Comparison of ENCODE assay signal across 8 mouse cellular contexts in genomic region chr8:72547122-72547801, GRCm38 (mm10). TPM values are rescaled to one million over a fixed set of nuclear protein-coding genes. Genes with fewer than 3 reads are reported as not detected.
A peak's percentile ranks its signal among the peaks of the same experiment; 100 is the strongest.
DNase-seq lines count a peak whose midpoint lies in the region; ATAC-seq and TF ChIP-seq lines count a peak whose summit lies in the region.

No protein-coding gene starts in this region.

- peaks cover 11% of the 10 kb centered on the region for H3K4me1 ChIP-seq in thymus, adult 2 months (replicated peaks; ENCODE audit: control insufficient read depth, insufficient read depth, low read length)
- H3K4me1 ChIP-seq in heart, embryonic 16.5 days (ENCODE audit: control insufficient read depth, insufficient read depth, low read length): peaks cover 19% of the 10 kb centered on the region
- peaks cover 16% of the 10 kb centered on the region; the same call in 1 of the 2 replicates for H3K4me1 ChIP-seq in limb, embryonic 14.5 days (ENCODE audit: control insufficient read depth, insufficient read depth, low read length)
- peaks cover 11% of the 10 kb centered on the region; the same call in 1 of the 2 replicates for H3K4me1 ChIP-seq in neural tube, embryonic 11.5 days (ENCODE audit: control insufficient read depth, insufficient read depth, low read length)

- no peak overlapping the region for H3K27ac ChIP-seq in thymus, adult 2 months (ENCODE audit: control insufficient read depth, insufficient read depth, low read length)
- peak overlapping the region; percentile 65; the same call in 1 of the 2 replicates for H3K27ac ChIP-seq in heart, embryonic 16.5 days (ENCODE audit: low read length)
- H3K27ac ChIP-seq in limb, embryonic 14.5 days (replicated peaks; ENCODE audit: low read depth, low read length): peak overlapping the region; percentile 65; the same call in 1 of the 2 replicates
- peak overlapping the region; percentile 76; the same call in 1 of the 2 replicates for H3K27ac ChIP-seq in neural tube, embryonic 11.5 days (ENCODE audit: low read depth, low read length)

- WGBS in thymus, adult 2 months: 3% methylated on average over 27 of the region's 27 CpGs
- WGBS in heart, embryonic 16.5 days: 2% methylated on average over 27 of the region's 27 CpGs
- WGBS in limb, embryonic 14.5 days: 1% methylated on average over 26 of the region's 27 CpGs
- WGBS in neural tube, embryonic 11.5 days: 3% methylated on average over 27 of the region's 27 CpGs

- no peak for TF ChIP-seq CTCF in thymus, adult 2 months (IDR thresholded peaks at IDR 0.05; ENCODE audit: borderline replicate concordance, control insufficient read depth, extremely low read depth, insufficient read depth, low read length, poor library complexity)

- no peak for ATAC-seq in heart, embryonic 16.5 days (replicated peaks; ENCODE audit: extremely low read depth, insufficient read depth, low FRiP score)
- no peak for ATAC-seq in limb, embryonic 14.5 days (ENCODE audit: low FRiP score, low read depth)
- ATAC-seq in neural tube, embryonic 11.5 days (ENCODE audit: insufficient read depth, low FRiP score, low TSS enrichment): no peak

- peak overlapping the region; percentile 76 for H3K4me3 ChIP-seq in thymus, adult 2 months (ENCODE audit: control insufficient read depth, insufficient read depth, low read length)
- peak overlapping the region; percentile 83 for H3K4me3 ChIP-seq in heart, embryonic 16.5 days (ENCODE audit: low read length)
- H3K4me3 ChIP-seq in limb, embryonic 14.5 days (replicated peaks; ENCODE audit: low read length): peak overlapping the region; percentile 96
- H3K4me3 ChIP-seq in neural tube, embryonic 11.5 days (ENCODE audit: low read depth, low read length): peak overlapping the region; percentile 98

- H3K27me3 ChIP-seq in thymus, adult 2 months (ENCODE audit: control insufficient read depth, insufficient read depth, low read length): no peaks in the 10 kb centered on the region
- no peaks in the 10 kb centered on the region for H3K27me3 ChIP-seq in heart, embryonic 16.5 days (ENCODE audit: control insufficient read depth, insufficient read depth, low read length)
- H3K27me3 ChIP-seq in limb, embryonic 14.5 days (ENCODE audit: control insufficient read depth, insufficient read depth, low read length): no peaks in the 10 kb centered on the region
- H3K27me3 ChIP-seq in neural tube, embryonic 11.5 days (ENCODE audit: control insufficient read depth, insufficient read depth, low read length): no peaks in the 10 kb centered on the region

- no peaks in the 10 kb centered on the region for H3K36me3 ChIP-seq in thymus, adult 2 months (ENCODE audit: control insufficient read depth, insufficient read depth, low read length)
- H3K36me3 ChIP-seq in heart, embryonic 16.5 days (ENCODE audit: control insufficient read depth, insufficient read depth): no peaks in the 10 kb centered on the region
- H3K36me3 ChIP-seq in limb, embryonic 14.5 days (ENCODE audit: control insufficient read depth, insufficient read depth, low read length): 0 out of 2 replicates have a peak, but pooled peaks cover 3% of the 10 kb centered on the region
- H3K36me3 ChIP-seq in neural tube, embryonic 11.5 days (ENCODE audit: control insufficient read depth, insufficient read depth, low read length): no peaks in the 10 kb centered on the region

- no peak for TF ChIP-seq POLR2A in thymus, adult 2 months (IDR thresholded peaks at IDR 0.05; ENCODE audit: control insufficient read depth, extremely low read depth, insufficient read depth, low read length, poor library complexity)
- no peak for TF ChIP-seq POLR2A in limb, embryonic 14.5 days (IDR thresholded peaks at IDR 0.05; ENCODE audit: borderline replicate concordance, extremely low read depth, insufficient read depth, insufficient read length)

- DNase-seq in adrenal gland, postnatal 14 days: peak; percentile 55
- DNase-seq in adrenal gland, adult 8-10 months: no peak
- no peak for DNase-seq in thymus, adult 2 months
- no peak for DNase-seq in thymus, postnatal 10 days (ENCODE audit: low spot score in 2 of 2)
- no peak for DNase-seq in limb, embryonic 14.5 days (ENCODE audit: low spot score)
- peak; percentile 25 for DNase-seq in neural tube, embryonic 11.5 days (ENCODE audit: low spot score)
- no peak for DNase-seq in adipocyte (ENCODE audit: low spot score)

- peak overlapping the region; percentile 85 for H3K4me2 ChIP-seq in heart, embryonic 16.5 days (ENCODE audit: low read depth, low read length)
- peak overlapping the region; percentile 91 for H3K4me2 ChIP-seq in limb, embryonic 14.5 days (replicated peaks; ENCODE audit: low read depth, low read length, severe bottlenecking)
- peak overlapping the region; percentile 97 for H3K4me2 ChIP-seq in neural tube, embryonic 11.5 days (ENCODE audit: low read depth)

- peak overlapping the region; percentile 93 for H3K9ac ChIP-seq in heart, embryonic 16.5 days (ENCODE audit: low read length)
- H3K9ac ChIP-seq in limb, embryonic 14.5 days (ENCODE audit: low read depth, low read length, severe bottlenecking): peak overlapping the region; percentile 98
- peak overlapping the region; percentile 95 for H3K9ac ChIP-seq in neural tube, embryonic 11.5 days (ENCODE audit: low read length)

- H3K9me3 ChIP-seq in heart, embryonic 16.5 days (replicated peaks; ENCODE audit: control insufficient read depth, low read length): no peaks in the 10 kb centered on the region
- no peaks in the 10 kb centered on the region for H3K9me3 ChIP-seq in limb, embryonic 14.5 days (ENCODE audit: control insufficient read depth, low read length)
- H3K9me3 ChIP-seq in neural tube, embryonic 11.5 days (ENCODE audit: control insufficient read depth, low read length): no peaks in the 10 kb centered on the region

RNA-seq across cellular contexts. Expression of gene Med26, which starts 0.8 kb away (rescaled TPM):
- 9.5 and 10.0 TPM in 2 replicates for total RNA-seq in adrenal gland, postnatal 14 days (2021)
- total RNA-seq in adrenal gland, adult 8-10 months (2022): 1 to 10 TPM; 8.4 to 9.7 (median 9.2) TPM
- 26.3 and 32.1 TPM in 2 replicates for polyA plus RNA-seq in thymus, adult 2 months (2012; rRNA removed)
- polyA plus RNA-seq in heart, embryonic 16.5 days (2015; fragmentation: Nextera tagmentation; extraction: Ambion mirVana): 11.5 and 12.7 TPM in 2 replicates
- 17.0 and 24.6 TPM in 2 replicates for polyA plus RNA-seq in limb, embryonic 14.5 days (2012; rRNA removed)
- 16.4 and 18.3 TPM in 2 replicates for polyA plus RNA-seq in limb, embryonic 14.5 days (2014; fragmentation: Nextera tagmentation; extraction: Ambion mirVana)
- polyA plus RNA-seq in neural tube, embryonic 11.5 days (2014; fragmentation: Nextera tagmentation; extraction: Ambion mirVana): 14.6 and 16.6 TPM in 2 replicates

RNA-seq across cellular contexts. Expression of gene Smim7, which starts 23.6 kb away (rescaled TPM):
- 79.7 and 95.5 TPM in 2 replicates for total RNA-seq in adrenal gland, postnatal 14 days (2021)
- total RNA-seq in adrenal gland, adult 8-10 months (2022): 100 to 1,000 TPM; 129 to 150 (median 136) TPM
- 66.4 and 79.2 TPM in 2 replicates for polyA plus RNA-seq in thymus, adult 2 months (2012; rRNA removed)
- polyA plus RNA-seq in heart, embryonic 16.5 days (2015; fragmentation: Nextera tagmentation; extraction: Ambion mirVana): 97.1 and 108 TPM in 2 replicates
- 67.3 and 75.6 TPM in 2 replicates for polyA plus RNA-seq in limb, embryonic 14.5 days (2012; rRNA removed)
- polyA plus RNA-seq in limb, embryonic 14.5 days (2014; fragmentation: Nextera tagmentation; extraction: Ambion mirVana): 115 and 118 TPM in 2 replicates
- 124 and 125 TPM in 2 replicates for polyA plus RNA-seq in neural tube, embryonic 11.5 days (2014; fragmentation: Nextera tagmentation; extraction: Ambion mirVana)

RNA-seq across cellular contexts. Expression of gene Tmem38a, which starts 24.6 kb away (rescaled TPM):
- 9.3 and 10.5 TPM in 2 replicates for total RNA-seq in adrenal gland, postnatal 14 days (2021)
- total RNA-seq in adrenal gland, adult 8-10 months (2022): 10 to 100 TPM in 2 of 4 experiments, 1 to 10 TPM in 2; 8.6 to 12.5 (median 9.9) TPM
- 23.2 and 56.1 TPM in 2 replicates for polyA plus RNA-seq in thymus, adult 2 months (2012; rRNA removed)
- polyA plus RNA-seq in heart, embryonic 16.5 days (2015; fragmentation: Nextera tagmentation; extraction: Ambion mirVana): 117 and 125 TPM in 2 replicates
- 44.2 and 55.9 TPM in 2 replicates for polyA plus RNA-seq in limb, embryonic 14.5 days (2012; rRNA removed)
- 36.5 and 41.4 TPM in 2 replicates for polyA plus RNA-seq in limb, embryonic 14.5 days (2014; fragmentation: Nextera tagmentation; extraction: Ambion mirVana)
- polyA plus RNA-seq in neural tube, embryonic 11.5 days (2014; fragmentation: Nextera tagmentation; extraction: Ambion mirVana): 17.3 and 17.5 TPM in 2 replicates

RNA-seq across cellular contexts. Expression of gene Slc35e1, which starts 54.8 kb away (rescaled TPM):
- total RNA-seq in adrenal gland, postnatal 14 days (2021): 33.6 and 34.9 TPM in 2 replicates
- 10 to 100 TPM; 31.1 to 40.8 (median 35.2) TPM for total RNA-seq in adrenal gland, adult 8-10 months (2022)
- polyA plus RNA-seq in thymus, adult 2 months (2012; rRNA removed): 121 and 145 TPM in 2 replicates
- 7.8 and 13.1 TPM in 2 replicates for polyA plus RNA-seq in heart, embryonic 16.5 days (2015; fragmentation: Nextera tagmentation; extraction: Ambion mirVana)
- 46.5 and 75.0 TPM in 2 replicates for polyA plus RNA-seq in limb, embryonic 14.5 days (2012; rRNA removed)
- 16.2 and 16.3 TPM in 2 replicates for polyA plus RNA-seq in limb, embryonic 14.5 days (2014; fragmentation: Nextera tagmentation; extraction: Ambion mirVana)
- 13.6 and 14.6 TPM in 2 replicates for polyA plus RNA-seq in neural tube, embryonic 11.5 days (2014; fragmentation: Nextera tagmentation; extraction: Ambion mirVana)

Comparison
In these comparisons a context has a peak if more than half of its experiments do, and no peak if none do; other contexts are left out.
1. DNase-seq: peak in adrenal gland, postnatal 14 days (single experiment) and neural tube, embryonic 11.5 days (single experiment); none in adrenal gland, adult 8-10 months (single experiment), thymus, adult 2 months (single experiment), thymus, postnatal 10 days (0 of 2), limb, embryonic 14.5 days (single experiment) and adipocyte (single experiment).
2. Peak in every context shown above with its lines, with median percentiles within 50 percentile points of each other: H3K4me3 ChIP-seq, H3K4me2 ChIP-seq and H3K9ac ChIP-seq.